Mouse (Mus musculus) gastrocnemius, postnatal 4 days (tissue): ENCODE data around the gene Prr23a3. TPM values are rescaled to one million over a fixed set of nuclear protein-coding genes. Genes with fewer than 3 reads are reported as not detected.

Source experiments
- DNase-seq, 2 experiments: peaks; one replicate each; pipeline ENCODE4 v3.0.0; 2021 to 2022; ENCODE audit warnings: low spot score in 2 of 2, mixed read lengths in 2 of 2
- long read RNA-seq, 2 experiments: library from polyadenylated mRNA; stranded (forward); transcript quantifications; one replicate each; pipeline ENCODE4 v2.0.0; 2021
- total RNA-seq, 2 experiments: library from RNA; stranded (reverse); gene quantifications; 2 replicates each; pipeline ENCODE4 v1.2.3; 2021

The Prr23a3 gene
- not detected for total RNA-seq
- long read RNA-seq, experiment 1: 0 reads
- long read RNA-seq, experiment 2: 0 reads

DNA sequence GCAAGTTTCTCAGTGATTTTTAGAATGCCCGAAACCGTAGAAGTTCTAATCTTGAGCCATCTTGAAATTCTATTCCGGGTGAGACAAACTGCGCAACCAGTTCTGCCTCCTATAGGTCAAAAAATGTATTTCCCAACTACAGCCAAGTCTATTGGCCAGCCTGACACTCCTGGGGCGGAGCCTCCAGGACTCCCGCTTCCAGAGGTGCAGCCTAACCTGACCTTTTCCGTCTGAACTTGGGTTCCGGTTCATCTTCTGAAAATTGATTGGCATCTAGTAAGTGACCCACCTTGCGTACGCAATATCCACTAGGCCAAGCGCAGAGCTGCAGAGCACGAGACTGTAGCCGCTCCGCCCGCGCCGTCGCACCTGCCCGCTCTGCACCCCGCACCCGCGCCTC is at the start of gene Prr23a3:
Prr23a3 (plus strand) TSS at position 197 of the 400 bp plus-strand sequence.
- DNase-seq: no peak

DNA sequence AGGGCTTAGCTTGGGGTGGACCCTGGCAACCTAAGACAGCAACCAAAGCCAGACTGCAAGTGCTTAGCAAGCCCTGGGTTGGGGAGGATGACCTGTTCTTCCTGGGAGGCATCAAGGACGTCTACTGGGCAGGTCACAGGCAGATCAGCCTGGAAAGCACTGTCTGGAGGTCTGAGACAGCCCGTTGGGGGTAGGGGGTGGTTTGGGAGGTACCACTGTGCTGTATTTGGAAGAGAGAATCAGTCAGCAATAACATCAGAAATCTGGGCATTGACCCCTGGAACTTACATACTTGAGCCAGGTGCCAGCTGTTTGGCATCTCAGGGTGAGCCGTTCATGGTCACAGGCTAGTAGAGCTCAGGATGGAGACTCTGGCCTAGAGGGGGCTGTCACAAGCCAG is 48.5 kb upstream of the Prr23a3 start:
- DNase-seq: no peak

GRCm38 (mm10) chr9:98817592-98817991 is 47.0 kb upstream of the Prr23a3 start:
- no peak for DNase-seq

- no peak for DNase-seq
Measured at GRCm38 (mm10) chr9:98818971-98819370, 45.6 kb upstream of the Prr23a3 start.

- DNase-seq: no peak
Measured at GRCm38 (mm10) chr9:98819481-98819880, 45.1 kb upstream of the Prr23a3 start.

- DNase-seq: no peak
Measured at GRCm38 (mm10) chr9:98820461-98820860, 44.1 kb upstream of the Prr23a3 start.

DNA sequence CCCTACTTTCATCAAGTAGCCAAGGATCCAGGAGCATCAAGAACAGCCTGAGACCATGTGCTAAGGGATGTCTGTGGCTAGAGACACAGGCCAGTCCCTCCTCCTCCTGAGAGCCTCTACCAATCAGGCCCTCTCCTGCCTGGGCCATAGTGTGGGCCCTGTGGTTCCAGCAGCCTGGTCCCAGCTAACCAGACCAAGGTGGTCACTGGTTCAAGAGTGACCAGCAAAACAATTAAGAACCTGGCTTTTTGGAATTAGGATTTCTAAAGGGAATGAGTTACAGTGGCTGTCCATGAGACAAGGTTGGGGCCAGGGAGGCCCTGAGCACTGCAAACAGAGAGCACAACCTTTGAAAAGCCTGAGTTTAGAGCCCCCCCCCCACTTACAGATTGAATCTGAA is 43.5 kb upstream of the Prr23a3 start:
- DNase-seq: no peak

GRCm38 (mm10) chr9:98823805-98824204 is 40.8 kb upstream of the Prr23a3 start:
- no peak for DNase-seq

DNA sequence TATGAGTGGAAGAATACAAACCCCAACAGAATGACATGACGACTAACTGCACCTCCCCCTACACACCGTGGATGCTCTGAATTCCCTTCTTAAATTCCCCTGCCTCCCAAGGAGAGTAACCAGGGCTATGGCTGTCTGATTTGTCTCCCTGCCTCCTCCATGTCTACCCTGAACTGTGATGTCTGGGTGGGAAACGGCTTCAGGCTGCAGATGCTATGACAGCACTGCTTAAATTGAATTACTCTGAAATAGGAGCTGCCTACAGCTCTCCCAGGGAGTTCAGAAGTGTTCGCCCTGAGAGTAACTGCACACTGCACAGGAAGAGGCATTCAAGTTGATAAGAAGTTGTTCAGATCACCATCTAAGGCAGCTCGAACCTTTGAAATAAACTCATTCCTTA is 35.1 kb upstream of the Prr23a3 start:
- no peak for DNase-seq

DNA sequence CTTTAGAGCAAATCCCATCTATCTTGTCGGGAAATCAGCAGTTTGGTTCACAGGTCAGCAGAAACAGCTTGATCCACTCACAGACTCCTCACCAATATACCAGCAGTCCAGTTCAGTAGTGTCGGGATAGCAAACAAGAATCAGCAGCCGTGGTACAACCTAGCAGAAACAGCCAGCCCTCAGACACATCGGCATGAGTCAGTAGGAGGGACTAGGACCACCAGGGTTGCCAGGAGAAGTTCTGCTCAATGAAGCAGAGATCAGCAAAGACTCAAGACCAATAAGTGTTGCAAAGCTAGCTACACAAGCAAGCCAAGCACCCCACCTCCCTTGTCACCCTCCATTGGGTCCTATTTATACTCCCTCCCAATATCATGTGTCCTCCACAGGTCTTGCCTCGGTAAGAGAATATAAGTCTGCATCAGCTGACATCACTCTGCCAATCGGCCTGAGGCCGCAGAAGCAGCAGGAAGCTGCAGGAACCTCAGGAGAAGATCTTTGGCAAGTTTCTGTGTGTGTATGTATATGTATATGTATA is 27.0 kb upstream of the Prr23a3 start:
- DNase-seq: no peak

- DNase-seq: no peak
Measured at GRCm38 (mm10) chr9:98842117-98842516, 22.4 kb upstream of the Prr23a3 start, which contains the start of gene Prr23a1. Gene Prr23a1 (plus strand): TSS chr9:98842503.

- no peak for DNase-seq
Measured at GRCm38 (mm10) chr9:98856210-98856609, 8.4 kb upstream of the Prr23a3 start, which contains the start of gene Prr23a2. Gene Prr23a2 (plus strand): TSS chr9:98856494.

DNA sequence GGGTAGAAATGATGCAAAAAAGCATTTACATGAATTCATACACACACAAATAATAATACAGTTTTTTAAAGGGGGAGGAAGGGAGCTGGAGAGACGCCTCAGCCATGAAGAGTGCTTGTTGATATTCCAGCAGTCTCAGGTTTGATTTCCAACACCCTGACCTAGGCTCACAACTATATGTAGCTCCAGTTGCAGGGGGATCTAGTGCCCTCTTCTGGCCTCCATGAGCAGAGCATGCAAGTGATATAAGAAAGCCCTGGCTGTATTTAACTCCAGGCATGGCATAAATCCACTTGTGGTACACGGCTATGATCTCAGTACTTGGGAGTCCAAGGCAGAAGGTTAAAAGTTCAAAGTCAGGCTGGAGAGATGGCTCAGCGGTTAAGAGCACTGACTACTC is 1.1 kb upstream of the Prr23a3 start:
- no peak for DNase-seq

GRCm38 (mm10) chr9:98901486-98901885 is 36.9 kb downstream of the Prr23a3 start:
- no peak for DNase-seq

- no peak for DNase-seq
Measured at GRCm38 (mm10) chr9:98902819-98903218, 38.3 kb downstream of the Prr23a3 start, which contains the start of gene 7420426K07Rik. Gene 7420426K07Rik (plus strand): TSS chr9:98903119.

Other genes starting within 250 kb of the Prr23a3 start
- gene Prr23a1, start 22.3 kb upstream of the Prr23a3 start, total RNA-seq: not detected
- not detected for gene Prr23a2, start 8.3 kb upstream of the Prr23a3 start, total RNA-seq
- gene 7420426K07Rik, start 38.4 kb downstream of the Prr23a3 start, total RNA-seq: not detected
- gene Foxl2, start 90.5 kb downstream of the Prr23a3 start, total RNA-seq: not detected
- 1 to 10 TPM; 8.1 to 9.9 TPM for gene Faim, start 121.6 kb downstream of the Prr23a3 start, total RNA-seq
- not detected for gene Gm1123, start 170.9 kb downstream of the Prr23a3 start, total RNA-seq